Mouse (Mus musculus): ENCODE results near the gene Itpkc. TPM values are rescaled to one million over a fixed set of nuclear protein-coding genes. Genes with fewer than 3 reads are reported as not detected.

Itpkc gene
- polyA plus RNA-seq, 1 experiment from 2014 or later, result 8.7 TPM

DNA sequence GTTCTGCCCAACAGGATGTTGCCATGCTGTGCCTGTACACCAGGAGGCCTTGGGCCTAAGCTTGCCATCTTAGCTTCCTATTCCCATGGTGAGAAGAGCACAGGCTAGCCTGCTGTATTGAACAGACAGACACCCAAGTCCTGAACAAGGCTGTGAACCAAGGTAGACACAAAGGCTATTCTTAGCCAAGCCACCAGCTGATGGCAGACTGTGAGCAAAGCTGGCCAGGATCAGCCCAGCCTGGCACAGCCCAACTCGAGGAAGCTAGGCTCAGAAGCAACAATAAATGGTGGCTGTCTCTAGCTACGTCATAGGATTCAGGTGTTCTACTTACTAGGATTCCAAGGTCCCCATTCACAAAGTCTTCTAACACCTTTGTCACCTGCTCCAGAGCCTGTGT is 15.8 kb downstream of the Itpkc start:
- no peak for ATAC-seq (replicated peaks)
- H3K4me1 ChIP-seq, result no peaks in the 10 kb centered on the region
- no peak overlapping the region for H3K9ac ChIP-seq
- H3K27ac ChIP-seq, result no peak overlapping the region
- no peak overlapping the region for H3K4me3 ChIP-seq
- no peaks in the 10 kb centered on the region for H3K9me3 ChIP-seq
- 92% methylated on average over 2 of the region's 2 CpGs for WGBS
- no peak overlapping the region for H3K4me2 ChIP-seq
- H3K36me3 ChIP-seq (replicated peaks), result peaks cover 61% of the 10 kb centered on the region
- H3K27me3 ChIP-seq (replicated peaks), result no peaks in the 10 kb centered on the region

DNA sequence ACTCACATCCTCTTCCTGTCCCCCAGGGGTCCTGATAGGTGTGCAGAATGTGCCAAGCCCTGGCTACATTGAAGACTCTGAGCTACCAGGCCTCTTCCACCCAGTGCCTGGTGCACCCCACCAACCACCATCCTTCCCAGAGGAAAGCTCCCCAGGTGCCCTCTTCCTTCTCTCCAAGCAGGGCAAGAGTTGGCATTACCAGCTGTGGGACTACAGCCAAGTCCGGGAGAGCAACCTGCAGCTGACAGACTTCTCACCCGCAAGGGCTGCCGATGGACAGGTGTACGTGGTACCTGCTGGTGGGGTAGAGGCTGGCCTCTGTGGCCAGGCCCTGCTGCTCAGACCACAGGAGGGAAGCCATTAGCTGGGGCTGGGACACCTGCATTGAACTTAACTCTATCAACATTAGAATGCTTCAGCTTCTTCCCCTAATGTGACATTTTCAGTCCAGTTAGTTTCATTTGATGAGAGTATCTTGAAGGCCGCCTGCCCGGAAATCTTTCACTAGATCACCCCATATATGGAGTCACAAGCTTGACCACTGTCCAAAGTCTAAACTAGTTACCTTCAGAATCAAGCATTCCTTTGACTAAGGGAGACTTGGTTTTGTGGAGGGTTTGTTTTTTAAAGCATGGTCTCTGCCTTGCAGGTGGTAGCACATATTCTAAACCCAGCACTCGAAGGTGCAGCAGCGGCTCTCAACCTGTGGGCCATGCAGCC is 24.6 kb downstream of the Itpkc start:
- H3K27me3 ChIP-seq (replicated peaks), result no peaks in the 10 kb centered on the region
- H3K4me1 ChIP-seq, result no peaks in the 10 kb centered on the region
- WGBS, result 97% methylated on average over 8 of the region's 8 CpGs
- H3K9ac ChIP-seq, result no peak overlapping the region
- H3K4me3 ChIP-seq, result no peak overlapping the region
- no peak overlapping the region for H3K27ac ChIP-seq
- no peak for ATAC-seq (replicated peaks)
- H3K4me2 ChIP-seq, result no peak overlapping the region
- no peaks in the 10 kb centered on the region for H3K9me3 ChIP-seq
- H3K36me3 ChIP-seq (replicated peaks), result peaks cover 18% of the 10 kb centered on the region

DNA sequence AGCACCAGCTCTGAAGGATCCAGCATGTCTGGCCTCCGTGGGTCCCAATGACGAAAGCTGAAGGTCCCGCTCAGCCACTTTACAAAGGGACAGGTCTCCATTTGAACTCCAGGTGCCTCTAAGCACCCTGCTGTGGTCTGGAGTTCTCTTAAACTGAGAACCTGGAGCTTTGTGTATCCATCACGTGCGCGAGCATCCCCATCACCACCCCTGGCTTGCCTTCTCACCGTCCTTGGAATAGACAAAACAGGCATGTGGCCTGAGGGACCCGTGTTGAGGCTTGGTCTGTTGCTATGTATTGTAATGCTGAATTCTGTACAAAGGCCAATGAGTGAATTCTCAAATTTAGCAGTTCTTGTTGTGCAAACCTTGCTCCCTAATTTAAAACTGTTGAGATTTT is 29.7 kb downstream of the Itpkc start:
- WGBS, result 95% methylated on average over 8 of the region's 8 CpGs
- Histone ChIP-seq H3K27me3 (replicated peaks) (no peaks in the 10 kb centered on the region), H3K4me3 (no peak overlapping the region), H3K9ac (no peak overlapping the region), H3K4me1 (peaks cover 18% of the 10 kb centered on the region), H3K9me3 (no peaks in the 10 kb centered on the region), H3K36me3 (replicated peaks) (no peaks in the 10 kb centered on the region; the same call in 1 of the 2 replicates), H3K27ac (no peak overlapping the region), H3K4me2 (no peak overlapping the region)
- ATAC-seq (replicated peaks), result no peak

GRCm38 (mm10) chr7:27198355-27198754 is 30.1 kb downstream of the Itpkc start:
- no peaks in the 10 kb centered on the region; the same call in 1 of the 2 replicates for H3K36me3 ChIP-seq (replicated peaks)
- peaks cover 22% of the 10 kb centered on the region for H3K4me1 ChIP-seq
- H3K4me3 ChIP-seq, result no peak overlapping the region
- H3K27me3 ChIP-seq (replicated peaks), result no peaks in the 10 kb centered on the region
- no peak overlapping the region for H3K9ac ChIP-seq
- no peak for ATAC-seq (replicated peaks)
- no peaks in the 10 kb centered on the region for H3K9me3 ChIP-seq
- no peak overlapping the region for H3K4me2 ChIP-seq
- H3K27ac ChIP-seq, result no peak overlapping the region

DNA sequence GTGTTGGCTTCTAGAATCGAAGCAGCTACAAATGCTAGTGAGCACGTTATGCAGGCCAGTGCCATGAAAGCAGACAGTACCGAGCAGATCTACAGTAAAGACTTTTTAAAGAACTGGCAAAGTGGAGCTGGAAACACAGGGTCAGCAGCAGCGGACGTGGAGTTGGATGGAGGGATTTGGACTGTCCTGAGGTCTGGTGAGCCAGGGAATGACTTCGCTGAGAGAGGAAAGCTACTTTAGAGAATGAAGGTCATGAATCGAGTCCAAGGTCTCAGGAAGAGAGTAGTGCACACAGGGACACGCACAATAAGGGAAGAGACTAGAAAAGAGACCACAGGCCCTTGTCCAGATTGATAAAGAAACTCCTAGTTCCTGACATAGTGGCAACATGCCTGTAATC is 30.8 kb downstream of the Itpkc start:
- H3K27ac ChIP-seq, result no peak overlapping the region
- H3K4me3 ChIP-seq, result no peak overlapping the region
- no peaks in the 10 kb centered on the region for H3K9me3 ChIP-seq
- WGBS, result 96% methylated on average over 8 of the region's 8 CpGs
- peaks cover 29% of the 10 kb centered on the region for H3K4me1 ChIP-seq
- H3K9ac ChIP-seq, result no peak overlapping the region
- H3K36me3 ChIP-seq (replicated peaks), result peaks cover 4% of the 10 kb centered on the region
- no peak for ATAC-seq (replicated peaks)
- H3K4me2 ChIP-seq, result no peak overlapping the region
- no peaks in the 10 kb centered on the region for H3K27me3 ChIP-seq (replicated peaks)

- ATAC-seq (replicated peaks), result no peak
- no peaks in the 10 kb centered on the region for H3K9me3 ChIP-seq
- no peaks in the 10 kb centered on the region for H3K27me3 ChIP-seq (replicated peaks)
- 84% methylated on average over 3 of the region's 3 CpGs for WGBS
- H3K36me3 ChIP-seq (replicated peaks), result peaks cover 9% of the 10 kb centered on the region
- no peak overlapping the region for H3K4me3 ChIP-seq
- H3K27ac ChIP-seq, result no peak overlapping the region
- no peak overlapping the region for H3K9ac ChIP-seq
- H3K4me2 ChIP-seq, result no peak overlapping the region
- peaks cover 34% of the 10 kb centered on the region for H3K4me1 ChIP-seq
These were observed 31.3 kb downstream of the Itpkc start for GRCm38 (mm10) chr7:27197136-27197535.

GRCm38 (mm10) chr7:27195681-27196611 is 32.5 kb downstream of the Itpkc start, which contains the start of the genes BC024978 and Snrpa:
BC024978 (plus strand) TSS chr7:27195781.
Snrpa (minus strand) TSS chr7:27196271.
- no peaks in the 10 kb centered on the region for H3K27me3 ChIP-seq (replicated peaks)
- H3K4me1 ChIP-seq, result peaks cover 35% of the 10 kb centered on the region
- H3K4me3 ChIP-seq, result peak within 1 kb of the TSS; percentile 72
- peak within 1 kb of the TSS; percentile 93 for H3K4me2 ChIP-seq
- no peaks in the 10 kb centered on the region for H3K9me3 ChIP-seq
- H3K9ac ChIP-seq, result peak within 1 kb of the TSS; percentile 68
- ATAC-seq (replicated peaks), result peak; percentile 99
- H3K27ac ChIP-seq, result peak within 1 kb of the TSS; percentile 95
- WGBS, result under 1% methylated on average over 64 of the region's 64 CpGs
- H3K36me3 ChIP-seq (replicated peaks), result peaks cover 20% of the 10 kb centered on the region

- no peaks in the 10 kb centered on the region for H3K9me3 ChIP-seq
- H3K4me1 ChIP-seq, result peaks cover 35% of the 10 kb centered on the region
- WGBS, result 89% methylated on average over 4 of the region's 4 CpGs
- H3K27ac ChIP-seq, result no peak overlapping the region
- H3K4me2 ChIP-seq, result peak overlapping the region; percentile 16; the same call in 1 of the 2 replicates
- H3K9ac ChIP-seq, result no peak overlapping the region
- H3K36me3 ChIP-seq (replicated peaks), result peaks cover 42% of the 10 kb centered on the region
- no peak for ATAC-seq (replicated peaks)
- no peak overlapping the region; the same call in 1 of the 2 replicates for H3K4me3 ChIP-seq
- H3K27me3 ChIP-seq (replicated peaks), result no peaks in the 10 kb centered on the region
These were observed 34.7 kb downstream of the Itpkc start for GRCm38 (mm10) chr7:27193731-27194130.

DNA sequence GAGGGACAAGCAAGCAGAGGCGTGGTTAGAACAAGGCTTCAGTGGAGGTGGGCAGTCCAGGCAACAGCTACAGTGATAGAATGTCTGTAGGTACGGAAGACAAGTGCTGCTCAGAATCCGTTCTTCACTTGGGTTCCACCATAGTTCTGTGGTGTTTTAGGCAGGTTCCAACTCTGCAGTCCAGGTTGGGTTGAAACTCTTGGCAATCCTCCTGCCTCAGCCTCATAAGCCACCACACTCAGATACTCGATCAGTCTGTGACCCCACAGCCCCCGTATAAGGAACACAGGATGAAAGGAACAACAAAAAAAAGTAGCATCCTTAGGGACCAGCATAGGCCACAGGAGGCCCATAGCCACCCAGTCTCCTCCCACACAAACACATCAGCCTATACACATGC is 36.0 kb downstream of the Itpkc start:
- H3K4me3 ChIP-seq, result no peak overlapping the region
- H3K9me3 ChIP-seq, result no peaks in the 10 kb centered on the region
- no peak for ATAC-seq (replicated peaks)
- no peak overlapping the region for H3K9ac ChIP-seq
- 98% methylated on average over 5 of the region's 5 CpGs for WGBS
- no peak overlapping the region for H3K4me2 ChIP-seq
- peaks cover 35% of the 10 kb centered on the region for H3K4me1 ChIP-seq
- no peaks in the 10 kb centered on the region for H3K27me3 ChIP-seq (replicated peaks)
- no peak overlapping the region for H3K27ac ChIP-seq
- peaks cover 54% of the 10 kb centered on the region for H3K36me3 ChIP-seq (replicated peaks)

DNA sequence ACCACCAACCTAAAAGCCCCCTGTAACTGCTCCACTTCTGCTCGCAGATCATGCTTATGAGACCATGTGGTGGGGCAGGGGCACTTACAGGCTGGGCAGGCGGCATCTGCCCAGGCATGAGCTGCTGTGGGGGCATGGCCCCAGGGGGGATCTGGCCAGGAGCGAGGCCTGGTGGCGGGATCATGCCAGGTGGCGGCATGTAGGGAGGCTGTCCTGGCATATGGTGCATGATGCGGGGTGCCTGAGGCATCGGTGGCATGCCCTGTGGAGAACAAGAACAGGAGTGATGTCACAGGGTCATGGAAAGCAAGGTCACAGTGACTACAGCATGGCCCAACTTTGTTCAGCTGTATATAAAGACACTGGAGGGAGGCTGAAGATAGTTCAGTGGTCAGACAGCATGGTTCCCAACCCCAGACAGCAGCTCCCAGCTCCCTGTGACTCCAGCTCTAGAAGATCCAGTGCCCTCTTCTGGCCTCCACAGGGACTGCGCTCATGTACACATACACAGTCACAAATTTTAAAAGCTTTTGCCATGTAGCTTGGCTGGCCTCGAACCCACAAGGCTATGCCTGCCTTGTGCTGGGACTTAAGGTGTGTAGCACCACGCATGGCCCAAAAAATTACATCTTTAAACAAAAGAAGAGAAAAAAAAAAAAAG is 39.1 kb downstream of the Itpkc start:
- H3K4me1 ChIP-seq, result peaks cover 22% of the 10 kb centered on the region
- H3K36me3 ChIP-seq (replicated peaks), result peaks cover 81% of the 10 kb centered on the region
- no peak overlapping the region for H3K4me2 ChIP-seq
- no peaks in the 10 kb centered on the region for H3K27me3 ChIP-seq (replicated peaks)
- ATAC-seq (replicated peaks), result no peak
- no peaks in the 10 kb centered on the region for H3K9me3 ChIP-seq
- WGBS, result 92% methylated on average over 10 of the region's 10 CpGs
- H3K4me3 ChIP-seq, result no peak overlapping the region
- no peak overlapping the region for H3K9ac ChIP-seq
- H3K27ac ChIP-seq, result no peak overlapping the region

DNA sequence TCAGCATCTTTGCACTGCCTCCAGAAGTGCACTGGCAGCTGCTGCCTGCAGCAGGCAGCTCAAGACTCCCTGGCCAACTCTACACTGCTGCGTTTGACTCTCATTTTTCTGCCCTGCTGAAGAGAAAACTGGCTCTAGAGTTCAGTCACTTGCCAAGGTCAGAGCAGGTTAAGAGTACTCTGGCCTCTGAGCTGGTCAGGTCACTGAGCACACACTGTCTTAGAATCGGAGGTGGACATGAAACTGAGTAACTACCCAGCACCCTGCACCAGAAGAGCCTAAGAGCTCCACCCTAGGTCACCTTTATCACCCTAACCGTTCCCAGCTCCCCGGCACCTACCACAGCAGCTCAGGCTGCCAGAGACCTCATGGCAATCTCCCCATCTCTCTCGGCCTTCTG is 42.5 kb downstream of the Itpkc start:
- H3K27ac ChIP-seq, result no peak overlapping the region
- no peak overlapping the region for H3K4me2 ChIP-seq
- peaks cover 63% of the 10 kb centered on the region for H3K36me3 ChIP-seq (replicated peaks)
- no peak for ATAC-seq (replicated peaks)
- no peak overlapping the region for H3K9ac ChIP-seq
- H3K4me1 ChIP-seq, result no peaks in the 10 kb centered on the region
- 92% methylated on average over 5 of the region's 5 CpGs for WGBS
- no peaks in the 10 kb centered on the region for H3K27me3 ChIP-seq (replicated peaks)
- H3K9me3 ChIP-seq, result no peaks in the 10 kb centered on the region
- no peak overlapping the region for H3K4me3 ChIP-seq

GRCm38 (mm10) chr7:27184964-27185363 is 43.5 kb downstream of the Itpkc start:
- ATAC-seq (replicated peaks), result no peak
- Histone ChIP-seq H3K4me2 (no peak overlapping the region), H3K9ac (no peak overlapping the region), H3K4me3 (no peak overlapping the region), H3K4me1 (peaks cover 2% of the 10 kb centered on the region; the same call in 1 of the 2 replicates), H3K9me3 (no peaks in the 10 kb centered on the region), H3K36me3 (replicated peaks) (peaks cover 53% of the 10 kb centered on the region), H3K27ac (no peak overlapping the region), H3K27me3 (replicated peaks) (no peaks in the 10 kb centered on the region)
- WGBS, result 77% methylated on average over 3 of the region's 3 CpGs
